Mouse (Mus musculus): ENCODE results near the gene Spsb1. TPM values are rescaled to one million over a fixed set of nuclear protein-coding genes. Genes with fewer than 3 reads are reported as not detected.

Spsb1 gene
- total and polyA plus RNA-seq, 3 experiments = 0.04 to 0.19 (median 0.07) TPM

- H3K4me3 ChIP-seq (replicated peaks in 1 of 3; ENCODE audit: low read depth in 2 of 3, low read length in 2 of 3, poor library complexity in 1 of 3) = no peak overlapping the region
- H3K9ac ChIP-seq (ENCODE audit: insufficient read depth, low read depth) = no peak overlapping the region
- no peak overlapping the region for H3K27ac ChIP-seq (ENCODE audit: insufficient read depth, low read depth)
- H3K36me3 ChIP-seq (replicated peaks in 1 of 2; ENCODE audit: control insufficient read depth in 1 of 2, insufficient read depth in 1 of 2, low read length in 1 of 2) = no peaks in the 10 kb centered on the region
- no peak overlapping the region for H3K4me2 ChIP-seq (ENCODE audit: insufficient read depth, low read depth, poor library complexity, severe bottlenecking)
- DNase-seq (ENCODE audit: extremely low read depth) = no peak
- H3K4me1 ChIP-seq (ENCODE audit: control insufficient read depth in 1 of 2, insufficient read depth in 2 of 2) = peaks cover 3 to 10% of the 10 kb centered on the region in 2 experiments; a peak in 2 of 4 replicates
- TF ChIP-seq PAX5 (IDR thresholded peaks at IDR 0.05; ENCODE audit: low read length) (no peak), MAZ (IDR thresholded peaks at IDR 0.05; ENCODE audit: low read depth, low read length) (no peak), MXI1 (IDR thresholded peaks at IDR 0.05; ENCODE audit: low read depth, low read length) (no peak), CHD2 (IDR thresholded peaks at IDR 0.05; ENCODE audit: low read length) (no peak), GABPA (IDR thresholded peaks at IDR 0.05; ENCODE audit: insufficient replicate concordance, low read depth, low read length) (no peak), ZNF384 (IDR thresholded peaks at IDR 0.05; ENCODE audit: low read depth, low read length) (no peak), SMC3 (IDR thresholded peaks at IDR 0.05; ENCODE audit: low read depth, low read length) (no peak), E2F4 (IDR thresholded peaks at IDR 0.05; ENCODE audit: insufficient replicate concordance, low read depth, low read length) (no peak), SIN3A (IDR thresholded peaks at IDR 0.05; ENCODE audit: low read length) (no peak), ZKSCAN1 (IDR thresholded peaks at IDR 0.05; ENCODE audit: borderline replicate concordance, low read depth, low read length) (no peak), ZC3H11A (IDR thresholded peaks at IDR 0.05; ENCODE audit: low read depth, low read length) (no peak), CTCF (conservative IDR thresholded peaks at IDR 0.05 in 1 of 2, IDR thresholded peaks at IDR 0.05 in 1 of 2; ENCODE audit: low read depth in 2 of 2, low read length in 2 of 2) (no peak), RAD21 (IDR thresholded peaks at IDR 0.05; ENCODE audit: low read depth, low read length) (no peak), ELF1 (IDR thresholded peaks at IDR 0.05; ENCODE audit: low read depth, low read length) (no peak), RCOR1 (conservative IDR thresholded peaks at IDR 0.05; ENCODE audit: low read depth, low read length) (no peak), MAX (IDR thresholded peaks at IDR 0.05; ENCODE audit: low read length) (no peak), IRF4 (IDR thresholded peaks at IDR 0.05; ENCODE audit: low read depth, low read length) (no peak), POLR2A (IDR thresholded peaks at IDR 0.05; ENCODE audit: low read depth, low read length) (no peak), HCFC1 (IDR thresholded peaks at IDR 0.05; ENCODE audit: low read depth, low read length) (no peak), NELFE (IDR thresholded peaks at IDR 0.05; ENCODE audit: low read depth, low read length) (no peak)
- H3K27me3 ChIP-seq (replicated peaks) = peaks cover 28% of the 10 kb centered on the region
- in situ Hi-C loops (cut with MboI; ENCODE audit: low pct_ligation_motif_present, low pct_unique_long_range_greater_than_20kb, low sequenced_read_pairs) = no loop called here
- no peaks in the 10 kb centered on the region for H3K9me3 ChIP-seq (replicated peaks; ENCODE audit: low read length)
- dilution Hi-C loops (cut with MboI; ENCODE audit: extremely low pct_ligation_motif_present, extremely low pct_unique_long_range_greater_than_20kb, low sequenced_read_pairs) = no loop called here
- H3K79me2 ChIP-seq (replicated peaks; ENCODE audit: control insufficient read depth, extremely low read depth, insufficient read depth, poor library complexity, severe bottlenecking) = no peaks in the 10 kb centered on the region
These were observed 68.3 kb downstream of the Spsb1 start for GRCm38 (mm10) chr4:149886298-149887271.

GRCm38 (mm10) chr4:149883990-149884389, 70.9 kb downstream of the Spsb1 start:
- Histone ChIP-seq H3K4me1 (ENCODE audit: control insufficient read depth in 1 of 2, insufficient read depth in 2 of 2) (peaks cover 6 to 9% of the 10 kb centered on the region in 2 experiments; a peak in 3 of 4 replicates), H3K36me3 (replicated peaks in 1 of 2; ENCODE audit: control insufficient read depth in 1 of 2, insufficient read depth in 1 of 2, low read length in 1 of 2) (no peaks in the 10 kb centered on the region), H3K9ac (ENCODE audit: insufficient read depth, low read depth) (no peak overlapping the region), H3K4me2 (ENCODE audit: insufficient read depth, low read depth, poor library complexity, severe bottlenecking) (no peak overlapping the region), H3K4me3 (replicated peaks in 1 of 3; ENCODE audit: low read depth in 2 of 3, low read length in 2 of 3, poor library complexity in 1 of 3) (no peak overlapping the region), H3K27ac (ENCODE audit: insufficient read depth, low read depth) (no peak overlapping the region), H3K27me3 (replicated peaks) (peaks cover 34% of the 10 kb centered on the region), H3K79me2 (replicated peaks; ENCODE audit: control insufficient read depth, extremely low read depth, insufficient read depth, poor library complexity, severe bottlenecking) (no peaks in the 10 kb centered on the region), H3K9me3 (replicated peaks; ENCODE audit: low read length) (no peaks in the 10 kb centered on the region)
- in situ Hi-C loops (cut with MboI; ENCODE audit: low pct_ligation_motif_present, low pct_unique_long_range_greater_than_20kb, low sequenced_read_pairs) (no loop called here), dilution Hi-C loops (cut with MboI; ENCODE audit: extremely low pct_ligation_motif_present, extremely low pct_unique_long_range_greater_than_20kb, low sequenced_read_pairs) (no loop called here)
- DNase-seq (ENCODE audit: extremely low read depth) = no peak
- TF ChIP-seq ZMIZ1 (IDR thresholded peaks at IDR 0.05; ENCODE audit: low read depth, low read length) (no peak), RCOR1 (conservative IDR thresholded peaks at IDR 0.05; ENCODE audit: low read depth, low read length) (no peak), MYC (IDR thresholded peaks at IDR 0.05; ENCODE audit: low read depth, low read length) (no peak), EP300 (IDR thresholded peaks at IDR 0.05; ENCODE audit: low read length) (no peak), MAZ (IDR thresholded peaks at IDR 0.05; ENCODE audit: low read depth, low read length) (no peak), JUND (conservative IDR thresholded peaks at IDR 0.05; ENCODE audit: low read depth, low read length) (no peak), ZNF384 (IDR thresholded peaks at IDR 0.05; ENCODE audit: low read depth, low read length) (no peak), USF1 (IDR thresholded peaks at IDR 0.05; ENCODE audit: low read depth, low read length) (no peak), CHD2 (IDR thresholded peaks at IDR 0.05; ENCODE audit: low read length) (no peak), RAD21 (IDR thresholded peaks at IDR 0.05; ENCODE audit: low read depth, low read length) (no peak), GABPA (IDR thresholded peaks at IDR 0.05; ENCODE audit: insufficient replicate concordance, low read depth, low read length) (no peak), SMC3 (IDR thresholded peaks at IDR 0.05; ENCODE audit: low read depth, low read length) (no peak), IRF4 (IDR thresholded peaks at IDR 0.05; ENCODE audit: low read depth, low read length) (no peak), ZKSCAN1 (IDR thresholded peaks at IDR 0.05; ENCODE audit: borderline replicate concordance, low read depth, low read length) (no peak), ELF1 (IDR thresholded peaks at IDR 0.05; ENCODE audit: low read depth, low read length) (no peak), MAFK (IDR thresholded peaks at IDR 0.05; ENCODE audit: insufficient replicate concordance, low read length) (no peak), TBP (conservative IDR thresholded peaks at IDR 0.05; ENCODE audit: low read depth, low read length) (no peak), E2F4 (IDR thresholded peaks at IDR 0.05; ENCODE audit: insufficient replicate concordance, low read depth, low read length) (no peak), CTCF (conservative IDR thresholded peaks at IDR 0.05 in 1 of 2, IDR thresholded peaks at IDR 0.05 in 1 of 2; ENCODE audit: low read depth in 2 of 2, low read length in 2 of 2) (no peak), JUN (IDR thresholded peaks at IDR 0.05; ENCODE audit: insufficient read depth, low read depth, low read length) (no peak)
